Mouse (Mus musculus) midbrain, embryonic 15.5 days (tissue): ENCODE data around the gene Celf2. TPM values are rescaled to one million over a fixed set of nuclear protein-coding genes. Genes with fewer than 3 reads are reported as not detected.

Source experiments
- ATAC-seq: fragments of 200-750 bp; cut with Nextera tagmentation; replicated peaks from 2 replicates; pipeline ENCODE4 v1.8.0; 2017; ENCODE audit warnings: moderate TSS enrichment
- H3K27ac ChIP-seq: fragments of 300-500 bp; sonication (generic); 2 replicates; pipeline ENCODE4 v1.5.1; 2015; ENCODE audit warnings: mild to moderate bottlenecking, inconsistent platforms
- H3K27me3 ChIP-seq: fragments of 300-500 bp; sonication (generic); replicated peaks from 2 replicates; pipeline ENCODE4 v1.6.1; 2015; ENCODE audit warnings: inconsistent platforms
- H3K36me3 ChIP-seq: fragments of 300-500 bp; sonication (generic); replicated peaks from 2 replicates; pipeline ENCODE4 v1.6.1; 2015; ENCODE audit warnings: inconsistent platforms
- H3K4me1 ChIP-seq: fragments of 300-500 bp; sonication (generic); 2 replicates; pipeline ENCODE4 v1.6.1; 2015; ENCODE audit warnings: inconsistent platforms
- H3K4me2 ChIP-seq: fragments of 300-500 bp; sonication (generic); 2 replicates; pipeline ENCODE4 v1.6.1; 2015; ENCODE audit warnings: inconsistent platforms, mild to moderate bottlenecking, moderate library complexity
- H3K4me3 ChIP-seq: fragments of 300-500 bp; sonication (generic); 2 replicates; pipeline ENCODE4 v1.5.1; 2015; ENCODE audit warnings: mild to moderate bottlenecking, inconsistent platforms
- H3K9ac ChIP-seq: fragments of 300-500 bp; sonication (generic); 2 replicates; pipeline ENCODE4 v1.6.1; 2015; ENCODE audit warnings: mild to moderate bottlenecking, inconsistent platforms
- H3K9me3 ChIP-seq: fragments of 300-500 bp; sonication (generic); 2 replicates; pipeline ENCODE4 v1.6.1; 2016; ENCODE audit warnings: inconsistent platforms
- WGBS: fragments of 180-500 bp; shearing (Covaris S2); methylation state at CpG from one replicate; pipeline ENCODE4 v1.1.7; 2015; ENCODE audit warnings: mixed read lengths; 5-methylcytosine and 5-hydroxymethylcytosine counted together
- polyA plus RNA-seq: library from polyadenylated mRNA; unstranded; fragments of >200 nt; fragmentation: Nextera tagmentation; extraction: Ambion mirVana; gene quantifications from 2 replicates; pipeline ENCODE4 v1.2.1, GENCODE M21; 2015

The Celf2 gene
- polyA plus RNA-seq, 1 experiment from 2014 or later: 190 TPM

DNA sequence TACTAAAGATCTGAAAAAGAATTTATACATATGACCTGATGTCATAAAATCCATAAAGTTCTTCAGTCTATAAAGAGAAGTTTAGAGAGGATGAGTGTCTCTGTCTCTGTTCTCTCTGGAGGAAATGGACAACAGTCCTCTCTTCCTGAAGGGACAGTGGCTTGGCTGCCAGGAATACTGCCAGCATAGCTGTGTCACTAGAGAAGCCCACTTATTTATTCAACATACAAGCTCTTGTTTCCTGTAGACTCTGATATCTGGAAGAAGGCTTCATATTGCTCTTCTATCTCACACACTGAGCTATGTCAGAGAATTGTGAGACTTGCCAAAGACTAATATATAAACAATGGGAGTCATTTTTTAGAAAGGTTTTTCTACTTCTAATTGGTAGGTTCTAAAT, 260.4 kb downstream of the Celf2 start:
- Histone ChIP-seq H3K9me3 (no peaks in the 10 kb centered on the region), H3K9ac (no peak overlapping the region), H3K4me2 (no peak overlapping the region), H3K36me3 (no peaks in the 10 kb centered on the region), H3K4me1 (no peaks in the 10 kb centered on the region), H3K27me3 (no peaks in the 10 kb centered on the region), H3K4me3 (no peak overlapping the region), H3K27ac (no peak overlapping the region)
- ATAC-seq: no peak

DNA sequence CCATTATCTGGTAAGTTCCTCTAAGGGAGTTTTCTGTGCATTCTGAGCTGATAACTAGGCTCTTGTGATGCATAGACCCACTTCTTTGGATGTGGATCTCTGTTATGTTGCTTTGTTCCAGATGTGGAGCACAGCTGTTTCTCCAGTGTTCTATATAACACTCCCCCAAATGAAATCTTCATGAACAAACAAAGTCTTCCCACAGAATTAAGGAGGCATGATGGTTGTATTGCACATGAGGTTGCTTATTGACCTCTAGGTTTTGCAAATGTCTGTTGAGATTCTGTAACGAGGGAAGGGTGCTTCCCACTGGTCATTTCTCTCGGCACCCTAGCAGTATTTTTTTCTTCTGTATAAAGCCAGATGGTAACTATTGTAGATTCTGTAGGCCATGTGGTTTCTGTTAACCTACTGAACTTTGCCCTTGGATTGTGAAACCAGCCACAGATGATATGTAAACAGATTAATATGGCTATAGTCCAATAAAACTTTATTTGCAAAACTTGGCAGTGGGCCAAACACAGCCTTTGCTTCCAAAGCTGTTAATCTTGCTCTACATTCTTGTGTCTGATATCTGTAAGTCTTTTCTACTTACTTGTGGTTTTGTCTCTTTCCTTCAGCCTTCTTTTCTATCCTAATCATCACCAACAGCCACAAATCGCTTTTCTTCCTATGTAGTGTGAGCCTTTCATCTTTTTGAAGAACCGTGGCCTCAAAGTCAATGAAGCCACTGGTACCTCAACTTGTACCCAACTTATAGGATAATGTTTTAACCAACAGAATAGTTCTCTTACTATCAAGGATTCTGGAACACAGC, 263.2 kb downstream of the Celf2 start:
- Histone ChIP-seq H3K27ac (no peak overlapping the region), H3K9me3 (no peaks in the 10 kb centered on the region), H3K27me3 (no peaks in the 10 kb centered on the region), H3K4me2 (no peak overlapping the region), H3K4me3 (no peak overlapping the region), H3K9ac (no peak overlapping the region), H3K4me1 (no peaks in the 10 kb centered on the region), H3K36me3 (no peaks in the 10 kb centered on the region)
- no peak for ATAC-seq
- WGBS: 84% methylated on average over 4 of the region's 4 CpGs

DNA sequence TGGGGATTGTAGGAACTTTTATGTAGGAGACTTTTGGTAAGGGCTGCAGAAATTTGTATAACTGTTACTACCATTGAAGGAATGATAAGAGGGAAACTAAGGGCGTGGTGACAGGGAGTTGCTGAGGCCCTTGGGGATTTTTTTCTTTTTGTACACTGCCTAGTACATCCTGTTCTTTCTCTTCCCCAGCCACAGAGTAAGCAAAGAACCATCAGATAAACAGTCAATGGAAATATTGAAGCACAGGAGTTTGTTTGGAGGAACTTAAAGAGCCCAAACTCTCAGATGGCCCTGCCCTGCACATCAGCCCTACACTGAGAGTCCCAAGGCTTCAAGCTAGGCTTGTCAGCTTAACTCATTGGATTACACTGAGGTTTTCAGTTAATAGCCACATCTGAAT, 267.2 kb downstream of the Celf2 start:
- Histone ChIP-seq H3K4me1 (no peaks in the 10 kb centered on the region), H3K27me3 (no peaks in the 10 kb centered on the region), H3K9ac (no peak overlapping the region), H3K9me3 (no peaks in the 10 kb centered on the region), H3K4me2 (no peak overlapping the region), H3K27ac (no peak overlapping the region), H3K36me3 (no peaks in the 10 kb centered on the region), H3K4me3 (no peak overlapping the region)
- 77% methylated on average over 1 of the region's 1 CpGs for WGBS
- no peak for ATAC-seq

DNA sequence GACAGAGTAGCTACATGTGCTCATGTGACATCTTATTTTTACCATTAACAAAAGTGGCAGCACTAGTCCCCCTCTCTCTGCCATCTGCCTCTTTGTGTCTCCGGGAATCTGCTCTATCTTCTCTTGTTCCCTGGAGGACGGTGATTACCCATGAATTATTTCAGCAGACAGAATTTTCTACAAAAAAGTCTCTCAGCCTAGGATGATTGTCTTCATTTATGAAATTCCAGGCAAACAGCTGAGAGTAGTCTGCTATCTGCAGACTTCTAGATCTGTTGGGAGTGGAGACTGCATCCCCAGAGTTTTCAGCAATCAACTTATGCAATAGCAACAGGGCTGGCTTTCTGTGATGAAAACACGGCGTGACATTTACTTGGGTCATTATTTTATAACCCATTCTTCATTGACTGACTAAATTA, 267.8 kb downstream of the Celf2 start:
- Histone ChIP-seq H3K27ac (no peak overlapping the region), H3K4me3 (no peak overlapping the region), H3K27me3 (no peaks in the 10 kb centered on the region), H3K4me2 (no peak overlapping the region), H3K4me1 (no peaks in the 10 kb centered on the region), H3K9ac (no peak overlapping the region), H3K36me3 (no peaks in the 10 kb centered on the region), H3K9me3 (no peaks in the 10 kb centered on the region)
- WGBS: 44% methylated on average over 4 of the region's 4 CpGs
- no peak for ATAC-seq

DNA sequence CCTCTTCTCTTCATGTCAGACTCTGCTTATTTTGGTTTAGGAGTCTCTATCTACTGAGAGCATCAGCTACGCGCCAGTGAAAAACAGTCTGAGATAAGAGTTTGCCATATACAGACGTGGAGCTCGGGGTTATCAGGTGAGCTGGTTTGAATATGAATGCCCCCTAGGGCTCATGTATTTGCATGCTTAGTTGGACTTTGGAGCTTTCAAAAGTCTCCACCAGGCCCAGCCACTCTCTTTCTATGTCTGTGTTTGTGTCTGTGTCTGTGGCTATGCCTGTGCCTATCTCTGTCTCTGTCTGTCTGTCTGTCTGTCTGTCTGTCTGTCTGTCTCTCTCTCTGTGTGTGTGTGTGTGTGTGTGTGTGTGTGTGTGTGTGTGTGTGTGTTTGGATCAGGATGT, 272.1 kb downstream of the Celf2 start:
- ATAC-seq: no peak
- Histone ChIP-seq H3K4me2 (no peak overlapping the region), H3K36me3 (no peaks in the 10 kb centered on the region), H3K4me3 (no peak overlapping the region), H3K4me1 (no peaks in the 10 kb centered on the region), H3K27me3 (no peaks in the 10 kb centered on the region), H3K9ac (no peak overlapping the region), H3K27ac (no peak overlapping the region), H3K9me3 (no peaks in the 10 kb centered on the region)
- WGBS: 90% methylated on average over 4 of the region's 4 CpGs

DNA sequence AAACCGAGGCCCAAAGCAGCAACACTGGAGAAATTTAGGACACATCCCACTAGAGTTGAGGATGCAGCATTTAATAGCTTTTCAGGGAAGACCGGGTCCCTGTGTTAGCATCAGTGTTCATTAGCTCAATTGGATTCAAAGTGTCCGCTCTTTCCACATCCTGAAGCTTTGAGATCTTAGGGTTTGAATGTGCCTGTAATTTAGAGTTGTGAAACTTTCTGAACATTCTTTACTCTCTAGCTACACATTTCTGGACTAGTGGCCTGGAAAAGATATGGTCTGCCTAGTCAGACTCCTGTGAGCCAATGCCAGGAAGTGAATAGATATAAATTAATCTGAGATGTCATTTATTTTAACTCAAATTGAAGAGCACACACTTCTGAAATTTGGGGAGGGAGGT, 272.9 kb downstream of the Celf2 start:
- 91% methylated on average over 3 of the region's 3 CpGs for WGBS
- H3K9ac ChIP-seq: no peak overlapping the region
- no peaks in the 10 kb centered on the region for H3K27me3 ChIP-seq
- no peak overlapping the region for H3K27ac ChIP-seq
- H3K4me2 ChIP-seq: no peak overlapping the region
- H3K9me3 ChIP-seq: no peaks in the 10 kb centered on the region
- no peaks in the 10 kb centered on the region for H3K4me1 ChIP-seq
- no peak overlapping the region for H3K4me3 ChIP-seq
- no peak for ATAC-seq
- H3K36me3 ChIP-seq: no peaks in the 10 kb centered on the region

DNA sequence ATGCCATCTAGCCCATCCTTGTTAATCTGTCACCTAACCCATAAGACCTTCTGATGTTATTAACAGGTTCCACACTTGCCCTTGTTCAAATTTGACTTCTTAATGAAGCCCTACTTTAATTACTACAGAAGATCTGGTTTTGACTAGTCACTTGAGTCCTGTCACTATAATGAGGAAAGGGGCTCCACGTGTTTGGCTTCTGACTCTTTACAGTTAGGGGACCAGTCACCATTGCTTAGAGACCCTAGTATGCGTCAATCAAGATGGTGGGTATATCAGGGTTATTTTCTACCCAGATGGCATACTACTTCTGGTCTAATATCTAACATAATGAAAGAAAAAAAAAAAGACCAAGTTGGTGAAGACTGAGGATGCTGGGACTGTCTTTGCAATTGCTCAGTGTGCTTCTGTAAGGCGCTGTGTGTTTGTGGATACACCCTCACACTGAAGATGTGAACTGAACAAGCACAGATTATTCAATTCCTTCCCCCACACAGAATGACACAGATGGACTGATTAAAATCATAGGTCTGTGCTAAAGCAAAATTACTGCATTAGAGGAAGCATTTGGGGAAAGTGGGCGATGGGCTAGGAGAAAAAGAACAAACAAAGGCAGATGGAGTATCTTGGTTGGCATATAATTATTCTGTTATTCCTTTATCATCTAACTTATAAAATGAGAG, 274.2 kb downstream of the Celf2 start:
- Histone ChIP-seq H3K27me3 (no peaks in the 10 kb centered on the region), H3K4me1 (no peaks in the 10 kb centered on the region), H3K36me3 (no peaks in the 10 kb centered on the region), H3K9me3 (no peaks in the 10 kb centered on the region), H3K9ac (no peak overlapping the region), H3K4me2 (no peak overlapping the region), H3K4me3 (no peak overlapping the region), H3K27ac (no peak overlapping the region)
- no peak for ATAC-seq
- 88% methylated on average over 4 of the region's 4 CpGs for WGBS

DNA sequence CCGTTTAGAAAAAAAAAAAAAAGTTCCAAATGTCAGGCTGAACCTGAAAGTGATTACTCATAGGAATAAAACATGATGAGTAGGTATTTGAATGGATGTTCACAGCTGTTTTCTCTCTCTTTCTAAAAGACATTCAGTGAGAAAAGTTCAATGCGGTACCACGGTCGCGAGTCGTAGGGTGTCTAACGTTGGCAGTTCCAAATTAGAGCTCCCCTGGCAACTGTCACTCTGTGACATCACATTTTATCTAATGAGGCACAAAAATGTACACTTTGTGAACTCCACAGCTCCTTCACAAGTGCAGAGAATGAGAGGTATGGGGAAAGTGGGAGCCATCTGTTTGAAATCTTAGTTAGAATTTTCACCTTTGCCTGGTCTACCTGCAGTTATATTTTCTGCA, 274.8 kb downstream of the Celf2 start:
- no peaks in the 10 kb centered on the region for H3K4me1 ChIP-seq
- no peak for ATAC-seq
- H3K9ac ChIP-seq: no peak overlapping the region
- 78% methylated on average over 7 of the region's 7 CpGs for WGBS
- no peak overlapping the region for H3K4me3 ChIP-seq
- no peaks in the 10 kb centered on the region for H3K9me3 ChIP-seq
- H3K27me3 ChIP-seq: no peaks in the 10 kb centered on the region
- no peak overlapping the region for H3K4me2 ChIP-seq
- no peak overlapping the region for H3K27ac ChIP-seq
- no peaks in the 10 kb centered on the region for H3K36me3 ChIP-seq

DNA sequence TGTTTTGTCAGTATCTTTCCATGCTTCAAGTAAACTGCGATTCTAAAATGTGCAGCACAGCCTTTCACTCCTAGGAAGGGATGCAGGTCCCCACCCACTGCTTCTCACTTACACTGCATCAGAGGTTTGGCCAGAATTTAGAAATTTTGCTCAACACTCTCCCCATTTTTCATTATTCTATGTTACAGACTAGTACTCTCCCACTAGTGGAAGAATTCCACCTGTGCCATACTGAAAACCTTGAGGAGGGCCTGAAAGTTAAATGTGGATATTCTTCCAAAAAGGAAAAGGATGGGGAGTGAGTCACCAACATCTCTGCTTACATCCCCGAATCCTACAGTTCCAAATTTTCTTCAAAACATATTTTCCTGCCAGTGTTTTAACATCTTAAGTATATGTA, 276.0 kb downstream of the Celf2 start:
- ATAC-seq: no peak
- H3K9ac ChIP-seq: no peak overlapping the region
- no peaks in the 10 kb centered on the region for H3K4me1 ChIP-seq
- H3K36me3 ChIP-seq: no peaks in the 10 kb centered on the region
- no peak overlapping the region for H3K4me3 ChIP-seq
- H3K9me3 ChIP-seq: no peaks in the 10 kb centered on the region
- WGBS: 85% methylated on average over 2 of the region's 2 CpGs
- no peak overlapping the region for H3K27ac ChIP-seq
- no peak overlapping the region for H3K4me2 ChIP-seq
- H3K27me3 ChIP-seq: no peaks in the 10 kb centered on the region

DNA sequence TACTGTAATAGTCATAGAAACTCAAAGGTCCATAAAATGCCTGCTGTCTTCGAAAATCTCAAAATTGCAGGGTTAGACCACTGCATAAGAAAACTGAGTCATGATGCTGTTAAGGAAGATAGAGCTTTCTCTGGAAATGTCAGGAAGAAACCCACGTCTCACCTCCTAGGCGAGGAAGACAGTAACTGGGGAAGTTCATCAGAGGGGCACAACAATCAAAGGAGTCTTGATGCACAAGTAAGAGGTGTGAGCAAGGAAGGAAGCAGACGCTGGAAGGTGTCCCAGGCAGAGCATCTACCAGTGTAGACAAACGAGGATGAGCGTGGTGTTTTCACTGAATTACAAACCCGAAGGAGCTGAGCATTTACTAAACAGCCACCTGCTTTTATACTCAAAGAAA, 282.6 kb downstream of the Celf2 start:
- no peak overlapping the region for H3K4me3 ChIP-seq
- no peak overlapping the region for H3K4me2 ChIP-seq
- no peaks in the 10 kb centered on the region for H3K36me3 ChIP-seq
- WGBS: 90% methylated on average over 7 of the region's 7 CpGs
- no peak for ATAC-seq
- no peaks in the 10 kb centered on the region for H3K9me3 ChIP-seq
- H3K27me3 ChIP-seq: no peaks in the 10 kb centered on the region
- H3K9ac ChIP-seq: no peak overlapping the region
- no peak overlapping the region for H3K27ac ChIP-seq
- no peaks in the 10 kb centered on the region for H3K4me1 ChIP-seq

DNA sequence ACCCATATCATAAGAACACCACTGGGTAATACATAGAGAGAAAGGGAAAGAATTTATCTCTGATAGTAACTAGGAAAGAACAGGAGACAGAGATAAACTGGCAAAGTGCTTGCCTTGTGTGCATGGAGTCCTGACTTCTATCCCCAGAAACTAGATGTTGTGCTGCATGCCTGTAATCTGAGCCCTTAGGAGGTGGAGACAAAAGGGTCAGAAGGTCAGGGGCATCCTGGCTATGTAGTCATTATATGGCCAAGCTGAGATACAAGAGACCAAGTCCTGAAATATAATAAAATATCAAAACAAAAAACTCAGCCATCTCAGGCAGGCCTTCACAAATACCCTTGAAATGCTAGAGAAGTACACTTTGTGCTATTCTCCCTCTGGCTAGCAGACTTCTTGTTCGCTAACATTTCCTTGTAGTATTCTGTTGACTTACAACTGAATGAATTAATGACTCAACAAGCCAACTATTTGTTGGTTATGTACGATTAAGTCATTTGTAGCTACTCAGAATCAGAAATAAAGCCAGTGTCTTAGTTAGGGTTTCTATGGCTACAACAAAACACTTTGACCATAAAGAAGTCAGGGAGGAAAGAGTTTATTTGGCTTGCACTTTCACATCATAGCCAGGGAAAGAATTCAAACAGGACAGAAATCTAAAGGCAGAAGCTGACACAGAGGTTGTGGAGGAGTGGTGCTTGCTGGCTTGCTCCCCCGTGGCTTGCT, 284.9 kb downstream of the Celf2 start:
- Histone ChIP-seq H3K27ac (no peak overlapping the region), H3K9ac (no peak overlapping the region), H3K4me3 (no peak overlapping the region), H3K4me2 (no peak overlapping the region), H3K27me3 (no peaks in the 10 kb centered on the region), H3K36me3 (no peaks in the 10 kb centered on the region), H3K9me3 (no peaks in the 10 kb centered on the region), H3K4me1 (no peaks in the 10 kb centered on the region)
- no peak for ATAC-seq
- WGBS: 64% methylated on average over 3 of the region's 3 CpGs

DNA sequence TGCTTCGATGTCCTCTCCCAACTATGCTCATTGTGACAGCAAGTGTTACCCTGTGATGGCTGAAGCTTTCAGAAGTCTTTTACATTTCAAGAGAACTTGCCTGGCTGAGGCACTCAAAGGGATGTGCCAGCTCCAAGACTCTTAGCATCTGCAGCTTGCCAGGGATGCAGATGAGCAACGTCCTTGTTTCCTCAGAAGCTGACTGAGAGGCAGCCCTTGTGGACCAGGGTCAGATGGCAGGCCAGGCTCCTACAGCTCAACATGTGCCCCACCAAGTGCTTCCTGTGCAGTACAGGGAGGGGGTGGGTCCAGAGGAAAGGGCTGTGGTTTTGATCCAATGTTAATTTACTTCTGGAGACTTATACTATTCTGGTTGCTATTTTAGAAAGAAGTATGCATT, 285.8 kb downstream of the Celf2 start:
- no peak for ATAC-seq
- Histone ChIP-seq H3K9ac (no peak overlapping the region), H3K27me3 (no peaks in the 10 kb centered on the region), H3K4me3 (no peak overlapping the region), H3K27ac (no peak overlapping the region), H3K4me2 (no peak overlapping the region), H3K9me3 (no peaks in the 10 kb centered on the region), H3K4me1 (no peaks in the 10 kb centered on the region), H3K36me3 (no peaks in the 10 kb centered on the region)
- WGBS: 49% methylated on average over 2 of the region's 2 CpGs
